Mouse (Mus musculus) embryonic facial prominence, embryonic 14.5 days (tissue): Measurements from ENCODE around the gene Ttc28. TPM values are rescaled to one million over a fixed set of nuclear protein-coding genes. Genes with fewer than 3 reads are reported as not detected.

ENCODE experiments used
- ATAC-seq: fragments of 200-750 bp; cut with Nextera tagmentation; 2 replicates; pipeline ENCODE4 v1.8.0; 2017; ENCODE audit warnings: low read depth, moderate number of reproducible peaks, moderate TSS enrichment
- DNase-seq: peaks from one replicate; pipeline ENCODE4 v3.0.0-alpha.2; 2015; ENCODE audit warnings: low spot score
- H3K27ac ChIP-seq: fragments of 300-500 bp; sonication (generic); replicated peaks from 2 replicates; pipeline ENCODE4 v1.5.1; 2014; ENCODE audit warnings: low read depth, mild to moderate bottlenecking, low read length, moderate library complexity
- H3K27me3 ChIP-seq: fragments of 300-500 bp; sonication (generic); replicated peaks from 2 replicates; pipeline ENCODE4 v1.6.1; 2014; ENCODE audit warnings: low read length; ENCODE audit not compliant: control insufficient read depth, insufficient read depth
- H3K36me3 ChIP-seq: fragments of 300-500 bp; sonication (generic); 2 replicates; pipeline ENCODE4 v1.6.1; 2014; ENCODE audit warnings: low read length, mixed read lengths; ENCODE audit not compliant: control insufficient read depth, insufficient read depth
- H3K4me1 ChIP-seq: fragments of 300-500 bp; sonication (generic); 2 replicates; pipeline ENCODE4 v1.6.1; 2014; ENCODE audit warnings: antibody characterized with exemption, low read length; ENCODE audit not compliant: control insufficient read depth, insufficient read depth
- H3K4me2 ChIP-seq: fragments of 300-500 bp; sonication (generic); 2 replicates; pipeline ENCODE4 v1.6.1; 2014; ENCODE audit warnings: low read depth, mild to moderate bottlenecking, low read length, moderate library complexity, mixed read lengths
- H3K4me3 ChIP-seq: fragments of 300-500 bp; sonication (generic); 2 replicates; pipeline ENCODE4 v1.5.1; 2014; ENCODE audit warnings: low read depth, mild to moderate bottlenecking, low read length
- H3K9ac ChIP-seq: fragments of 300-500 bp; sonication (generic); 2 replicates; pipeline ENCODE4 v1.6.1; 2014; ENCODE audit warnings: low read depth, mild to moderate bottlenecking, low read length, moderate library complexity, mixed read lengths
- H3K9me3 ChIP-seq: fragments of 300-500 bp; sonication (generic); 2 replicates; pipeline ENCODE4 v1.6.1; 2016; ENCODE audit warnings: low read length; ENCODE audit not compliant: control insufficient read depth
- WGBS: fragments of 180-500 bp; shearing (Covaris S2); extraction: QIAGEN DNeasy Blood & Tissue Kit; methylation state at CpG from one replicate; pipeline ENCODE4 v1.1.7; 2014; 5-methylcytosine and 5-hydroxymethylcytosine counted together
- polyA plus RNA-seq: library from polyadenylated mRNA; unstranded; fragments of >200 nt; fragmentation: Nextera tagmentation; extraction: Ambion mirVana; gene quantifications from 2 replicates; pipeline ENCODE4 v1.2.1, GENCODE M21; 2014

Gene Ttc28
- polyA plus RNA-seq, 1 experiment from 2014 or later = 17.4 TPM

GRCm38 (mm10) chr5:111180091-111181053, 300.8 kb downstream of the Ttc28 start:
- no peak overlapping the region; the same call in 1 of the 2 replicates for H3K4me2 ChIP-seq
- WGBS = 57% methylated on average over 25 of the region's 25 CpGs
- 0 out of 2 replicates have a peak, but pooled peaks cover 12% of the 10 kb centered on the region for H3K36me3 ChIP-seq
- DNase-seq (no peak), ATAC-seq (no peak)
- no peaks in the 10 kb centered on the region for H3K27me3 ChIP-seq
- H3K27ac ChIP-seq = 0 out of 2 replicates have a peak overlapping the region, but pooled peaks have one; percentile 35
- no peak overlapping the region for H3K4me3 ChIP-seq
- H3K9ac ChIP-seq = peak overlapping the region; percentile 20; the same call in 1 of the 2 replicates
- H3K9me3 ChIP-seq = no peaks in the 10 kb centered on the region
- H3K4me1 ChIP-seq = peaks cover 33% of the 10 kb centered on the region

DNA sequence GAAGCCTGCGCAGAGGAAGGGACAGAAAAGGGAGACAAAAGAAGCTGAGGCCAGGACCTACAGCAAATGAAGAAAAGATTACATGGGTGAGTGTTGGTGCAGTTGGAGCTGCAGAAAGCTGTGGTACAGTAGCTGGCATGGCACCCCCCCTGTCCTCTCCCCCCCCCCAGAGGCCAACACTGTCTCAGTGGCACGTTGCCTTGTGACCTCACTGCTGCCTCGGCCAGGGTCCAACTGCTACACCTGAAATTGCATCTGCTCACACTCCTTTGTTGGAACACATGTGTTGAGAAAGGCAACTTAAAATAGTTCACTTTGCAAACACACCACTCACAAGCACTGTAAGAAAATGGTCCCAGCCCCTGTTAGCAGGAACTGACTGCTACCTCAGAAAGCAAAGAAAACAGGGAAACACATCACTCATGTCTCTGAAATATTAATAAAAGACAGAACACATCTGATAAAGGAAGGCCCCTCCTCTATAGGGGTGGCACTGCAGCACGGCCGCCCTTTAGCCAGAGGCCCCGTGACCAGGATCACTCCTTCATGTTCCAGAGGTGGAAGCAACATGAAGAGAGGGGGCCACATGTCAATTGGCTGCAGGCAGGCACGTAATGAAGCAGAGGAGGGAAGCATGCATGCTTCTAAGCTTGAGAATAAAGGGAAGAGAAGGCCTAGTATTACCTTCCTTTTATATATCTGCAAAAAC, 301.8 kb downstream of the Ttc28 start:
- H3K9ac ChIP-seq = no peak overlapping the region

DNA sequence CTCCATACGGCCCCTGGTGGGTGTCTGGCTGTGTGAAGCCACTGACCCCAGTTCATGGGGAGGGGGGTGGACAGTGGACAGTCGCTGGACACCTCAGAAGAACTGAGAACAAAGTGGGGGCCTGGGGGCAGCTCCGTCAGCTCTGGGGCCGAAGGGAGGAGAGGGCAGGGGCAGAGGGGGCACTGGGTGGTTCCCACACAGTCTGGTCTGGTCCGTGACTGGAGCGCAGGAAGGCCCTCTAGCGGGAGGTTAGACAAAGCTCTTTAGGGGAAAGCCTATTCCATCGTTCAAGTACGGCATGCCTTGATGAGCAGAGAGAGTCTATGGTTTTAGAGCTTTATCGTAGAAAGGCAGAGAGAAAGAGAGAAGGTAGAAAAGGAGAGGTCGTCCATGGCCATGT, 307.0 kb downstream of the Ttc28 start:
- Histone ChIP-seq H3K4me3 (no peak overlapping the region), H3K9me3 (no peaks in the 10 kb centered on the region), H3K4me1 (peaks cover 8% of the 10 kb centered on the region), H3K4me2 (no peak overlapping the region), H3K27me3 (no peaks in the 10 kb centered on the region), H3K9ac (no peak overlapping the region), H3K27ac (no peak overlapping the region), H3K36me3 (0 out of 2 replicates have a peak, but pooled peaks cover 12% of the 10 kb centered on the region)
- 42% methylated on average over 11 of the region's 11 CpGs for WGBS
- DNase-seq = no peak
- ATAC-seq = no peak

More for the DNA sequence above, 301.8 kb downstream of the Ttc28 start:
- Histone ChIP-seq H3K27ac (no peak overlapping the region), H3K9me3 (no peaks in the 10 kb centered on the region), H3K27me3 (no peaks in the 10 kb centered on the region), H3K4me3 (no peak overlapping the region), H3K36me3 (0 out of 2 replicates have a peak, but pooled peaks cover 12% of the 10 kb centered on the region), H3K4me1 (peaks cover 33% of the 10 kb centered on the region), H3K4me2 (no peak overlapping the region)
- 71% methylated on average over 7 of the region's 7 CpGs for WGBS
- DNase-seq (no peak), ATAC-seq (no peak)

DNA sequence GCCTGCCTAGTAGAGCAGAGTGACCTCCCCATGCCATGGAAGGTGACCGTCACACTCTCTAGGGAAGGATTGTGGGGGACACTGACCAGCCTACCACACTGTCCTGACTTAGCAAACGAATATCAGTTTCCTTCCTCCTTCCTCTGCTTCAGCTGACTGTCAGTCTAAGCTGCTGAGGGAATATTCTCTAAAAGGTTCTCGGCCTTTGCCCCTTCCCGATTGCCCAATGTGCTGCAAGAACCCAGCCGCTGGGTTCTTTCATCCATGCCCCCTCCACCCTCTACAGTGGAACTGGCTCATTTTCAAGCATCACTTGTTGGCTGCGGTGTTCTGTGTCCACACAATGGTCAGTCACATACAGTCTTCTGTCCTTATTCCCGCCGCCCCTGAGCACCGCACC, 312.4 kb downstream of the Ttc28 start:
- H3K27ac ChIP-seq = no peak overlapping the region
- no peak overlapping the region for H3K4me3 ChIP-seq
- H3K9ac ChIP-seq = no peak overlapping the region
- H3K9me3 ChIP-seq = no peaks in the 10 kb centered on the region
- H3K36me3 ChIP-seq = no peaks in the 10 kb centered on the region
- H3K4me2 ChIP-seq = no peak overlapping the region
- WGBS = 92% methylated on average over 9 of the region's 9 CpGs
- DNase-seq = no peak
- no peak for ATAC-seq
- H3K4me1 ChIP-seq = peaks cover 12% of the 10 kb centered on the region
- no peaks in the 10 kb centered on the region for H3K27me3 ChIP-seq

DNA sequence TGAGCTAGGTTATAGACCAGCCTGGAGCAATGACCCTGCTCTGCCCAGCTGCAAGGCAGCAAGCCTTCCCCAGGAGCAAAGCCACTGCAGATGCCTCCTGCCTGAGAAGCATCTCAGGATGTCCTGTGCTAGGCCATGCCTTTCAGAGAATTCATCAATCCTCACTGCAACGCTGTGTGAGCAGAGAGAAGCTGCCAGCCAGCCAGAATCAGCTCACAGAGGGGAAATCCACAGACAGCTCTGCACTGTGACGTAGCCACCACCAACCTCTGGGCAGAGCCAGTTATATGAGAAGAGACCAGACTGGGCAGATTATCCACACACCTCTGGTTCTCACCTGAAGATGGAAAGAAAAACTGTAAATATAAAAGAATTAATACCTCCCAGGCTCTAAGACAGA, 315.2 kb downstream of the Ttc28 start:
- WGBS = 61% methylated on average over 2 of the region's 2 CpGs
- no peak overlapping the region for H3K9ac ChIP-seq
- no peaks in the 10 kb centered on the region for H3K27me3 ChIP-seq
- H3K4me1 ChIP-seq = peaks cover 12% of the 10 kb centered on the region
- H3K36me3 ChIP-seq = 0 out of 2 replicates have a peak, but pooled peaks cover 6% of the 10 kb centered on the region
- no peak for DNase-seq
- H3K9me3 ChIP-seq = no peaks in the 10 kb centered on the region
- H3K4me2 ChIP-seq = no peak overlapping the region
- ATAC-seq = no peak
- H3K4me3 ChIP-seq = no peak overlapping the region
- H3K27ac ChIP-seq = no peak overlapping the region

DNA sequence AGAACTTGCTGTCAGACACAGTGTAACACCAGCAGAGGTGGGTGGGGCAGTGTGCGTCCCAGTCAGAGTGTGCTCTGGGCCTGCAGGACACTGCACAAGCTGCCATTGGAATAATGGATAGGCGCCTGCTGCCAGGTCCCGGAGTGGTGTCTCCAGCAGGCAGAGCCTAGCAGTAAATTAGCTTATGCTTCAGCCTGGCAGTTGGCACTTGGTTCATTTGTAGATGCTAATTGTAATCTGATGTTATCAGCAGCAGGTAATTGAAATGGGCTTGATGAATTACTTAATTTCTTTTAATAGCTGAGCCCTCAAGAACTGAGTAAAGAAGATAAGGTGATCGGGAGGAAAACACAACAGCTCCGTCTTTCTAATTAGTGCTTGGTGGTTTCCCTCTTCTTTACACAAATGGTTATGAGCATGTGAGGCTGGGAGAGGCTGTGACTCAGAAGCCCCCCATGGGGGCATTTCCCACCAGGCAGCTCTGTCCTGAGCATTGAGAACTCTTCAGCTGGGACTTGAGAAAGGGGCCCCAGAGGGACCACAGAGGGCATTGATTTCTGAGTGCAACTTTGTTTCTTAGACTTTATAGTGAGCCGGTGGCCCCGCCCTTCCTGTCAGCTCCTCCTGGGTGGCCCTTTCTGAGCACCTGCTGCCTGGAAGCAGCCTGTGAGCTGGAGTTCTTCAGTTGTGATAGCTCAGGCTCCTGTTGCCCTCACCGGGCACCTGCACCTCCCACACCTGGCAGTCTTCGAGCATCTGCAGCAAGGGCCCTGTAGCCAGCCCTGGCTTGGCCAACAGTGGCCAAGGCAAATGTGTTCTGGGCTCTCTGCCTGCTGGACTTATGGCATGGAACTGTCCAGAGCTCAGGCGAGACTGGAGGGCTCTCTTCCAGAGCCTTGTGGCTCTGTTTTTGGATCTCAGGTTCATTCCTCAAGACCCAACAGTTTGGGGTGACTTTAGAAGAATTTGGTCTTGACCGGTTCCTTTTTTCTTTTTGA, 316.2 kb downstream of the Ttc28 start:
- 70% methylated on average over 11 of the region's 11 CpGs for WGBS
- Histone ChIP-seq H3K9me3 (no peaks in the 10 kb centered on the region), H3K27me3 (no peaks in the 10 kb centered on the region), H3K4me2 (no peak overlapping the region), H3K9ac (no peak overlapping the region), H3K36me3 (0 out of 2 replicates have a peak, but pooled peaks cover 6% of the 10 kb centered on the region), H3K4me3 (no peak overlapping the region), H3K27ac (no peak overlapping the region), H3K4me1 (peaks cover 11% of the 10 kb centered on the region)
- 0 out of 2 replicates have a peak, but pooled peaks have one; percentile 34 for ATAC-seq
- DNase-seq = no peak

- Histone ChIP-seq H3K9ac (no peak overlapping the region), H3K4me3 (no peak overlapping the region), H3K36me3 (0 out of 2 replicates have a peak, but pooled peaks cover 6% of the 10 kb centered on the region), H3K27ac (no peak overlapping the region), H3K4me2 (no peak overlapping the region), H3K27me3 (no peaks in the 10 kb centered on the region), H3K4me1 (peaks cover 22% of the 10 kb centered on the region), H3K9me3 (no peaks in the 10 kb centered on the region)
- 79% methylated on average over 15 of the region's 15 CpGs for WGBS
- ATAC-seq (no peak), DNase-seq (no peak)
Measured at GRCm38 (mm10) chr5:111197727-111198126, 318.1 kb downstream of the Ttc28 start.
